Mouse (Mus musculus) small intestine, adult 2 months (tissue): ENCODE data around the gene Traf3ip3.

Experiments
- CTCF ChIP-seq: fragments of 200-500 bp; IDR thresholded peaks from 2 replicates; pipeline ENCODE4 v1.5.1; 2012; ENCODE audit warnings: low read depth, mild to moderate bottlenecking, control low read depth, inconsistent platforms, low read length, moderate library complexity, mixed read lengths; ENCODE audit not compliant: insufficient replicate concordance, insufficient read length; ENCODE audit errors: extremely low read depth
- POLR2A ChIP-seq: fragments of 200-500 bp; IDR thresholded peaks from 2 replicates; pipeline ENCODE4 v1.6.1; 2012; ENCODE audit warnings: low read depth, mild to moderate bottlenecking, control low read depth, inconsistent platforms, low read length, moderate library complexity

GRCm38 (mm10) chr1:193203821-193204220, 2.3 kb upstream of the Traf3ip3 start:
- TF ChIP-seq CTCF (no peak), POLR2A (no peak)
